ENCODE assay signal across 16 mouse cellular contexts in genomic region chr1:19245032-19245431, GRCm38 (mm10). TPM values are rescaled to one million over a fixed set of nuclear protein-coding genes. Genes with fewer than 3 reads are reported as not detected.
DNase-seq lines count a peak whose midpoint lies in the region; ATAC-seq and TF ChIP-seq lines count a peak whose summit lies in the region.
"Had no signal": no experiment of that assay in that cellular context is flagged by ENCODE, and none has a peak within 500 bp of the region (broad histone marks: within the 10 kb centered on the region; RNA-seq: fewer than 3 reads in every experiment).

No protein-coding gene starts in this region.

- H3K4me2 ChIP-seq in hindbrain, postnatal 0 days (ENCODE audit: low read depth, low read length), result no peak overlapping the region

- no peak overlapping the region for H3K4me3 ChIP-seq in hindbrain, postnatal 0 days (ENCODE audit: low read length)
- H3K4me3 ChIP-seq: heart, embryonic 10.5 days had no signal

- H3K9me3 ChIP-seq in hindbrain, postnatal 0 days (ENCODE audit: low read length), result no peaks in the 10 kb centered on the region
- H3K9me3 ChIP-seq: G1E; heart, embryonic 10.5 days had no signal

- no peaks in the 10 kb centered on the region for H3K36me3 ChIP-seq in hindbrain, postnatal 0 days (ENCODE audit: insufficient read depth, low read length)
- H3K36me3 ChIP-seq: G1E; heart, embryonic 10.5 days had no signal

- no peak overlapping the region for H3K27ac ChIP-seq in hindbrain, postnatal 0 days
- H3K27ac ChIP-seq: heart, embryonic 10.5 days had no signal

- DNase-seq in kidney, adult 11 months, result peak; percentile 85
- DNase-seq in kidney, adult 18-20 months, result no peak
- DNase-seq in hindbrain, postnatal 0 days (ENCODE audit: low spot score), result peak; percentile 55
- DNase-seq in kidney, postnatal 4 days, result peak; percentile 41 to 67
- DNase-seq in retina, embryonic 14.5 days (ENCODE audit: low spot score), result peak; percentile 9
- DNase-seq in right cerebral cortex, adult 2 months (ENCODE audit: low spot score in 2 of 2), result no peak
- DNase-seq in frontal cortex, postnatal 36 days (ENCODE audit: low spot score in 2 of 2), result no peak
- DNase-seq: B cell, adult 2 months; cerebellum, postnatal 14 days; liver, postnatal 0 days; thymus, adult 18-20 months had no signal

- H3K27me3 ChIP-seq in hindbrain, postnatal 0 days (ENCODE audit: insufficient read depth, low read length), result peaks cover 35% of the 10 kb centered on the region

- ATAC-seq in hindbrain, postnatal 0 days, result peak; percentile 74
- no peak for ATAC-seq in cerebellum, adult (ENCODE audit: insufficient number of reproducible peaks, low FRiP score, low TSS enrichment)
- ATAC-seq: liver, postnatal 0 days had no signal

- H3K4me1 ChIP-seq in hindbrain, postnatal 0 days (ENCODE audit: insufficient read depth, low read length), result no peaks in the 10 kb centered on the region

- no peak overlapping the region for H3K9ac ChIP-seq in hindbrain, postnatal 0 days (replicated peaks; ENCODE audit: low read length)
- H3K9ac ChIP-seq: liver, postnatal 0 days had no signal

- no peak for TF ChIP-seq CTCF in hindbrain, postnatal 0 days (IDR thresholded peaks at IDR 0.05; ENCODE audit: low read depth)

- 27% methylated on average over 4 of the region's 4 CpGs for WGBS in hindbrain, postnatal 0 days

RNA-seq across cellular contexts. Expression of gene Tfap2b, which starts 36.3 kb away (rescaled TPM):
- 35.3 and 36.5 TPM in 2 replicates for total RNA-seq in hindbrain, postnatal 0 days (2014; rRNA removed)
- 48.7 and 50.4 TPM in 2 replicates for polyA plus RNA-seq in hindbrain, postnatal 0 days (2015; fragmentation: Nextera tagmentation; extraction: Ambion mirVana)
- total RNA-seq: megakaryocyte, adult 5-6 weeks had no signal
- polyA plus RNA-seq: G1E; liver, postnatal 0 days; spleen, adult 2 months had no signal

Comparison
In these comparisons a context has a peak if more than half of its experiments do, and no peak if none do; other contexts are left out.
1. DNase-seq: peak in kidney, adult 11 months (single experiment), hindbrain, postnatal 0 days (single experiment), kidney, postnatal 4 days (2 of 2) and retina, embryonic 14.5 days (single experiment); none in kidney, adult 18-20 months (single experiment), right cerebral cortex, adult 2 months (0 of 2) and frontal cortex, postnatal 36 days (0 of 2).